Mouse (Mus musculus): ENCODE measurements around the gene Unc119b.

- no peak for TF ChIP-seq EP300 (IDR thresholded peaks at IDR 0.05)
- no peak for TF ChIP-seq CTCF (IDR thresholded peaks at IDR 0.05)
Observed at GRCm38 (mm10) chr5:115151457-115151856, 16.7 kb upstream of the Unc119b start.
